Mouse (Mus musculus) right cerebral cortex, postnatal 25 days (tissue): ENCODE data around the gene Fam20c.

Source experiments
- DNase-seq: peaks from one replicate; pipeline ENCODE4 v3.0.0; 2022

Gene Fam20c

DNA sequence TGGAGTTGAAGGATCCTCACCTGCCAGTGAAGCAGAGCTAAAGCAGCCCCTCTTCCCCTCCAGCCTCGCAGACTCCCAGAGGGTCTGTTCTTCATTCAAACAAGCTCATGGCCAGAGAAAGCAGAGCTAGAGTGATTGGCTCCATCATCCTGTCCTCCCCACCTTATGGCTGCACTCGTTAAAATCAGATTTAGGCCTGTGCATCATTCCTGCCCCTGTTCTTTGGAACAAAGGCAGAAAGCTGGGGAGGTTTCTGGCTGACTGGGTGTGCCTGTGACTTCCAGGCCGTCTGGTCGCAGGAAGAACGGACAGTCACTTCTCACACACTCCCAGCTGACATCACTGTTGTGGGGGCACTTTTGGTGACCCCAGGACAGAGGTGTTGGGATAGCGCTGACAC is 2.8 kb downstream of the Fam20c start:
- no peak for DNase-seq

GRCm38 (mm10) chr5:138757616-138758015 is 3.3 kb downstream of the Fam20c start:
- DNase-seq = no peak

GRCm38 (mm10) chr5:138758533-138758932 is 4.2 kb downstream of the Fam20c start:
- DNase-seq = no peak

GRCm38 (mm10) chr5:138761836-138762334 is 7.6 kb downstream of the Fam20c start:
- no peak for DNase-seq

- no peak for DNase-seq
Measured at GRCm38 (mm10) chr5:138762361-138762760, 8.0 kb downstream of the Fam20c start.

DNA sequence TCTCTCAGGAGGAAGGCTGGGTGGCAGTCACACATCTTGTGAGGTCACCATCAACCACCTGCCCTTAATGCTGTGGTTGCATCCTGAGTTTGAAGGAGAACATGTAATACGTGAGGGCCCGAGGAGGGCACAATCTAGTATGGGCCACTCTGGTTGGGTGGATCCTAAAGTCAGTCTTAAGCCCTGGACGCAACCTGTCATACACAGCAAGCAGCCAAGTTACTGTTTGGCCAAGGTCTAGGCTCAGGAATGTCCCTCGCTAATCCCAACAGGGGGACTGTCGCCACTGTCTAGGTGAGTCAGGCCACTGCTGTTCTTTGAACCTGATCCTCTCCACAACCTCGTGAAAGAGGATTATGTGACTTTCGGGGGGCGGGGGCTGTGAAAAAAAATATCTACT is 10.3 kb downstream of the Fam20c start:
- DNase-seq = no peak

- no peak for DNase-seq
Measured at GRCm38 (mm10) chr5:138767650-138768049, 13.3 kb downstream of the Fam20c start.

DNA sequence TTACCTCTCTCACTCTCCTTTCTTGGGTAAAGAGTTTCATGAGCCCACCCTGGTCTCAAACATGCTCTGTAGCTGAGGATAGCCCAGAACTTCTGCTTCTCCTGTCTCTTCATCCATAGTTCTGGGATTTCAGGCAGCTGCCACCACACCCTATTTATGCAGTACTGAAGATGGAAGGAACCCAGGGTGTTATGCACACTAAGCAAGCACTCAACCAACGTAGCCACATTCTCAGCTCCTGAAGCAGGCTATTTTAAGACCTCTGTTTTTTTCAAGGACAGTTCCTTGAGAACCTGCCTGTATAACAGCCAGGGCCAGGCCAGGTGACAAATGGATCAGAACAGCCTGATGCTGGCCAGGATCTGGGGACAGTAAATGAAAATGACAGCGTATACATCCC is 14.4 kb downstream of the Fam20c start:
- no peak for DNase-seq

- no peak for DNase-seq
Measured at GRCm38 (mm10) chr5:138769126-138769525, 14.8 kb downstream of the Fam20c start.

DNA sequence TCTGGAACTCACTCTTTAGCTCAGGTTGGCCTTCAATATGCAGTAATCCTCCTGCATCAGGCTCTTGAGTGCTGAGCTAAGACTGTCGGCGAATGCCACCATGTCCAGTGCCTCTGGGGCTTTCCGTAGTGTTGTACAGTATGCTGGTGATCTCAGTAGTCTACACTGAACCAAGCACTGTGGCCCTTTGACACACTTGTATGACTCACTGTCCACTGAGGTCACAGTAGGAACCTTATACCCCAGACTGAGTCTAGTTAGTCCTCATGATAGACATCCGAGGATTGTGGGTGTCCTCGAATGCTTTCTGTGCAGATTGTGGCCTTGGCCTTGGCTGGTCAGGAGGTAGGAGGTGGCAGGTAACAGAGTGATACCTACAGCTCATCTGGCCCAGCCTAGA is 20.8 kb downstream of the Fam20c start:
- DNase-seq = no peak

- no peak for DNase-seq
Measured at GRCm38 (mm10) chr5:138776346-138776745, 22.0 kb downstream of the Fam20c start.

GRCm38 (mm10) chr5:138778731-138779463 is 24.6 kb downstream of the Fam20c start:
- DNase-seq = peak; percentile 38

- no peak for DNase-seq
Measured at GRCm38 (mm10) chr5:138779655-138780054, 25.3 kb downstream of the Fam20c start.

DNA sequence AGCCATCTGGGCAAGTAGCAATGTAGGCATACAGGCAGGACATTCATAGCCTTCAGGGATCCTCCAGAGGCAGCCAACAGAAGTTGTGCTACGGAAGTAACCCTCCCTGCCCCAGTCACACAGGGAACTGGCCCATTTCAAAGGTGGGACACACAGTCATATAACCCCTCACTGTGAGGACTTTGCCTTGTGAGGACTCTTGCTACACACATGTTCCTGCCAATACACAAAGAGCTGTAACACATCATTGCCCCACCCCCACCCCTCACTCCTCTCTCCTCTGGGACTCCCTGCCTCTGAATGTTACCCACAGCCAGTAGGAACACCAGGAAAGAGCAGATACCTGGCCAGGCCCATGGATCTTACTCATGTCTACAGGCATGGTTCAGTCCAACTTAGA is 28.4 kb downstream of the Fam20c start:
- DNase-seq = no peak

DNA sequence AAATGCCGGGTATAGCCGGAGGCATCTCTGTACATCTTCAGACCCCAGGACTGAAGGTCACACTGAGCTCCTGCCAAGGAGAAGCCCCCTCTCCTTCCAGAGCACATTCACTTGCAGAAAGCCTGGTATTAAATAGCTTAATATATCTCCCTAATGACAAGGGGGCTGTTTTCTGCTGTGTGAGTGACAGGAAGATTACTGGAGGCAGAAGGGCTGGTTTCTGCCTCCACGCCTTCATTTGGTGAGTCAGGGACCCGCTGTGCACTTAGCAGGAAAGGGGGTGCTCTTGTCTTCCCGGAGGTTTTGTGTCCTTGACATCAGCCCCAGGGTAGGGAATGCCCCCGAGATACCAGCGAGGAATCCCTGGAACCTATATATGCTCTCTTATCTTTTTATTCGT is 28.9 kb downstream of the Fam20c start:
- DNase-seq = no peak

GRCm38 (mm10) chr5:138785986-138786515 is 31.7 kb downstream of the Fam20c start:
- no peak for DNase-seq

- no peak for DNase-seq
Measured at GRCm38 (mm10) chr5:138787648-138788047, 33.3 kb downstream of the Fam20c start.

DNA sequence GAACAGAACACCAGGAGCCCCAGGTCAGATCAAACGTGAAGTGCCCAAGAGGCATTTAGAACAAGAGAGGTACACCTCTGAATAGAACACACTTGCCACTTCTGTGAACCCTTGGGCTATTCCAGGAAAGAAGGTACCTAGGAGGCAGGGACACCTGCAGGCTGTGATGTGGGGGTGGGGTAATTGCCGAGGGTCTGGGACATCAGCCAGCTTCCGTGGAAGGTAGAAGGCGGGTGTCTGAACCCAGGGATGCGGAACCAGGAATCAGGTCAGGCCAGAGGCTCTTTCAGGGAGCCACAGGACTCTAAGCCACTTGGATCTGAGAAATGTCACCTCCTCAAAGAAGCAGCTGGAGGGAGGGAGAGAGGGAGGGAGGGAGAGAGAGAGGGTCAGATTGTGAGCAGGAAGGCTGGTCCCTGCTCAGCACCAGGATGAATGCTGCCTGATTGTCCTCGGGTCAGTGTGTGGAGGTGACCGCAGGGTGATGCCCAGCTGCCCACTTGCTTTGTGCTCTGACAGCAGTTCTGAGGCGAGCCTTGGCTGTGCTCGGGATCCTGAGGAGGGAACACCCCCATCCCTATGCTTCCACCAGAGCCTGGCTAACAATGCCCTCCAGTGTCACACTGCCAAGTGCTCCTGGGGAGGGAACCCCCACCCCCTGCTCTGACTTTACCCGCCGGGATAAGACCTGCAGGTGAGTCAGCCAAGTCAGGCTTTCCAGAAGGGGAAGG is 34.3 kb downstream of the Fam20c start:
- DNase-seq = peak; percentile 13

DNA sequence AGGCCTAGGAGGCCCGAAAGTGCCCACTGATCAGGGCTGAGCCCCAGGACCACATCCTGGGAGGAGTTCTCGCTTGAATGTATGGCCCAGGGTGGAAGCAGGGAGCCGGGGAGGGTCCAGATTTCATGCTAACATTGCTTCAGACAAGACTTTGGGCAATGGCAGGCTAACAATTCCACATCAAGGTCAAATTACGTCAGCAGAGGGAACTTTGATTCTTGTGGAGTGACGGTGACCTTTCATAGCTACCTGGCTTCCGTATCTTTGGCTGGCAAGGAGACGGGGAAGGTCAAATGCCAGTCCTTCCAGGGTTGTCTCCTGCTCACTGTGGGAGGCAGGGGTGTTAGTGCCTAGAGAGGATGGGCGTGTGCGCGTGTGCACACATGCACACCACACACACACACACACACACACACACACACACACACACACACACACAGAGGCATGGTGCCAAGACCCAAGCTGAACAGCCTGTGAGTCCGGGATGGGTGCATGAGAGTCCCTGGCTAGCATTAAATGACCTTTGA is 36.7 kb downstream of the Fam20c start:
- no peak for DNase-seq

DNA sequence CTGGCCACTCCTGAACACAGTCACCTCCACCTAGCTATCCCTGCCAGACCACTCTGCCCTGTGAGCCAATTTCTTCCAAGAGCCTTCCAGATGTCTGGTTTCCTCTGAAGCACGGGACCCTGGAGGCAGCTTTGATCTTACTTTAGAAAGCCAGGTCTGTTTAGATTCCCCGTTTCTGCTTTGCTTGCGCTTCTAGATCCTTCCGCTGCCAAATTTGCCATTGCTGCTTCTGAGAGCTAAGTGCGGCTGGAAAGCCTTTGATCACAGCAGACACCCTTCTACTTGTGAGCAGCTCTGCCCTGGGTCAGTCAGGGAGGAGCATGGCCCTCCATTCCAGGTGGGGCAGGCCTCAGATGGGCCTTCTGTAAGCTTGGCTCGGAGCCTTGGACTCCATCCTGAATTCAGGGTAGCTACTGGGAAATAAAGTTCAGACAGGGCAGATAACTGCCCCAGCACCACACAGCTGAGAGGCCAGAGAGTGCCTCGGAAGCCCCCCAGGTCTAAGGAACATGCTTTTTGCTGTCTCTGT is 47.3 kb downstream of the Fam20c start:
- DNase-seq = no peak

GRCm38 (mm10) chr5:138804286-138804685 is 50.0 kb downstream of the Fam20c start:
- no peak for DNase-seq

- DNase-seq = no peak
Measured at GRCm38 (mm10) chr5:138809767-138810166, 55.5 kb downstream of the Fam20c start.

DNA sequence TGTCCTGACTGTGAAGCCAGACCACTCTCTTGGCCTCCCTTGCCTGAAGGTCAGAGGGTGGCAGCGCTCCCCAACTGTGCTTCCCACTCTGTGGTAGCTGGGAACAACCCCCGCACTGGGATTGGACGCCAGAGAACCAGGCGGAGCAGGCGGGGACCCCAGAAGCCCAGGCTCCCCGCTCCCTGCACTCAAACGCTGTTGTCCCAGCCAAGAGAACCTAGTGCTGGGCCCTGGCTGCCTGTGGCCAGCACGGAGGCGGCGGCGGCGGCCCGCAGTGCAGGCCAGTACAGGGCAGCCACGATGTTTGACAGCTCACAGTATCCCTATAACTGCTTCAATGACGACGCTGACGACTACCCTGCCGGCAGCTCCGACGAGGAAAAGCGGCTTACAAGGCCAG is 65.5 kb downstream of the Fam20c start, which contains the start of gene Gm5294:
Gene Gm5294, plus strand, starts transcription at position 301 of the 400 bp plus-strand sequence.
- no peak for DNase-seq
